Mouse (Mus musculus): ENCODE measurements around the gene Olfr1042. TPM values are rescaled to one million over a fixed set of nuclear protein-coding genes. Genes with fewer than 3 reads are reported as not detected.
"Not testable (repeated sequence)": the region's sequence is repeated elsewhere in the genome, so short reads cannot be mapped to it uniquely, and the experiment has no call there.

Olfr1042 gene
- polyA plus RNA-seq (2015; fragmentation: Nextera tagmentation; extraction: Ambion mirVana): not detected in 2 replicates

GRCm38 (mm10) chr2:86161738-86162137 lies at the start of gene Olfr1042:
Gene Olfr1042, minus strand, starts transcription at chr2:86161838.
- Histone ChIP-seq H3K4me3 (no peak within 1 kb of the TSS), H3K4me2 (no peak within 1 kb of the TSS), H3K9ac (no peak within 1 kb of the TSS), H3K36me3 (no peaks in the 10 kb centered on the region), H3K27ac (no peak within 1 kb of the TSS), H3K27me3 (no peaks in the 10 kb centered on the region), H3K9me3 (no peaks in the 10 kb centered on the region), H3K4me1 (no peaks in the 10 kb centered on the region)
- ATAC-seq (ENCODE audit: borderline replicate concordance, extremely low read depth, low FRiP score, low TSS enrichment): no peak
- 79% methylated on average over 2 of the region's 2 CpGs for WGBS

DNA sequence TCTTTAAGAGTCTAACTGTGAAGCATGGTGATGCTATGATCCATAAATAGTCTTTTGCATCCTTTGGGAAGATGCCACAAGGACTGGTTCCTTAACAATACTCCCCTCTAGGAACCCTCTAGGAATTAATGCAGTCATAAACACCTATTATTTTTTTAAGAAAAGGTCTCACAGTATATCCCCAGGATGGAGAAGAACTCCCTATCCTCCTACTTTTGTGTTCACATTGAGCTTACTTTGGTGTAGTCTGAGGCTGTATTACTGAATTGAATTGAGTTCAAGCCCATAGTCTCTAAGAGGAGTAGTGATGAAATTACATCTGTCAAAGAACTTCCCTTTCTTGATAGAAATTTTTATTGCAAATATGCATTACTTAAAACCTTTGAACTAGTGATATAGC lies 41.3 kb upstream of the Olfr1042 start, which contains the start of gene Olfr1045:
Gene Olfr1045, minus strand, starts transcription at position 101 of the 400 bp plus-strand sequence.
- Histone ChIP-seq H3K4me1 (no peaks in the 10 kb centered on the region), H3K27ac (no peak within 1 kb of the TSS), H3K9me3 (no peaks in the 10 kb centered on the region), H3K4me2 (no peak within 1 kb of the TSS), H3K27me3 (no peaks in the 10 kb centered on the region), H3K4me3 (no peak within 1 kb of the TSS), H3K9ac (no peak within 1 kb of the TSS), H3K36me3 (no peaks in the 10 kb centered on the region)
- ATAC-seq (ENCODE audit: borderline replicate concordance, extremely low read depth, low FRiP score, low TSS enrichment): no peak

GRCm38 (mm10) chr2:86195863-86196262 lies 34.2 kb upstream of the Olfr1042 start:
- no peak for ATAC-seq (ENCODE audit: borderline replicate concordance, extremely low read depth, low FRiP score, low TSS enrichment)
- Histone ChIP-seq H3K27ac (no peak overlapping the region), H3K9me3 (no peaks in the 10 kb centered on the region), H3K36me3 (no peaks in the 10 kb centered on the region), H3K9ac (no peak overlapping the region), H3K4me1 (no peaks in the 10 kb centered on the region), H3K27me3 (no peaks in the 10 kb centered on the region), H3K4me2 (no peak overlapping the region), H3K4me3 (no peak overlapping the region)
- WGBS: 38% methylated on average over 1 of the region's 1 CpGs

DNA sequence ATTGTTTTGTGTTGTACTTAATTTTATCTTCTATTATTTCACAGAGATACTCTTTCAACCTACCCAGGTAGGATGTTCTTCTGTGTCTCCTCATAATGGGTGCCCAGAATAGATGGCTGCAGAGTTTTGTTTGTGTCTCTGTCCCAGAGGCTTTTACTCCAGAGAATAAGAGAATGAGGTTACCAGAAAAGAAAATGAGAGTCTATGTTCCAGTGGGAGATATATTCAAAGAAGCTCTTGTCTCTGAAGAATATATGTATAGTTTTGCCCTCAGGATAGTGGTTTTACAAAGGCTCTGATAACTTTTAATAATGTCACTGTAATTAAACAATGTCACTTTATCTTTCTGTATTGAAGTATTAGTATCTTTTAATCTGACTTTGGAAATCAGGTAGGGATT lies 23.9 kb upstream of the Olfr1042 start, which contains the start of gene Olfr52:
Gene Olfr52, minus strand, starts transcription at position 101 of the 400 bp plus-strand sequence.
- no peak within 1 kb of the TSS for H3K4me2 ChIP-seq
- no peaks in the 10 kb centered on the region for H3K9me3 ChIP-seq
- H3K27ac ChIP-seq: no peak within 1 kb of the TSS
- no peak within 1 kb of the TSS for H3K9ac ChIP-seq
- H3K27me3 ChIP-seq: no peaks in the 10 kb centered on the region
- H3K36me3 ChIP-seq: no peaks in the 10 kb centered on the region
- no peak for ATAC-seq (ENCODE audit: borderline replicate concordance, extremely low read depth, low FRiP score, low TSS enrichment)
- H3K4me3 ChIP-seq: no peak within 1 kb of the TSS
- H3K4me1 ChIP-seq: no peaks in the 10 kb centered on the region

- 87% methylated on average over 3 of the region's 3 CpGs for WGBS
- Histone ChIP-seq H3K4me3 (no peak overlapping the region), H3K4me1 (no peaks in the 10 kb centered on the region), H3K36me3 (no peaks in the 10 kb centered on the region), H3K9ac (no peak overlapping the region), H3K27ac (no peak overlapping the region), H3K4me2 (no peak overlapping the region), H3K27me3 (no peaks in the 10 kb centered on the region), H3K9me3 (no peaks in the 10 kb centered on the region)
- no peak for ATAC-seq (ENCODE audit: borderline replicate concordance, extremely low read depth, low FRiP score, low TSS enrichment)
These were observed 18.3 kb upstream of the Olfr1042 start for GRCm38 (mm10) chr2:86179950-86180349.

GRCm38 (mm10) chr2:86177720-86178119 lies 16.1 kb upstream of the Olfr1042 start, which contains the start of gene Olfr1044:
Gene Olfr1044, minus strand, starts transcription at chr2:86177820.
- Histone ChIP-seq H3K36me3 (no peaks in the 10 kb centered on the region), H3K4me3 (no peak within 1 kb of the TSS), H3K4me1 (no peaks in the 10 kb centered on the region), H3K4me2 (no peak within 1 kb of the TSS), H3K9me3 (no peaks in the 10 kb centered on the region), H3K9ac (no peak within 1 kb of the TSS), H3K27ac (no peak within 1 kb of the TSS), H3K27me3 (no peaks in the 10 kb centered on the region)
- no peak for ATAC-seq (ENCODE audit: borderline replicate concordance, extremely low read depth, low FRiP score, low TSS enrichment)

GRCm38 (mm10) chr2:86175422-86175821 lies 13.8 kb upstream of the Olfr1042 start:
- not testable (repeated sequence) for H3K36me3 ChIP-seq; H3K9ac ChIP-seq; H3K27ac ChIP-seq; H3K9me3 ChIP-seq; H3K27me3 ChIP-seq; H3K4me2 ChIP-seq; H3K4me1 ChIP-seq; H3K4me3 ChIP-seq; ATAC-seq (ENCODE audit: borderline replicate concordance, extremely low read depth, low FRiP score, low TSS enrichment)
- WGBS: 69% methylated on average over 7 of the region's 7 CpGs

GRCm38 (mm10) chr2:86167422-86167821 lies 5.8 kb upstream of the Olfr1042 start, which contains the start of gene Olfr1043:
Gene Olfr1043, minus strand, starts transcription at chr2:86167522.
- no peaks in the 10 kb centered on the region for H3K27me3 ChIP-seq
- no peak within 1 kb of the TSS for H3K9ac ChIP-seq
- H3K9me3 ChIP-seq: no peaks in the 10 kb centered on the region
- no peak within 1 kb of the TSS for H3K4me3 ChIP-seq
- no peak within 1 kb of the TSS for H3K4me2 ChIP-seq
- no peaks in the 10 kb centered on the region for H3K4me1 ChIP-seq
- ATAC-seq (ENCODE audit: borderline replicate concordance, extremely low read depth, low FRiP score, low TSS enrichment): no peak
- H3K27ac ChIP-seq: no peak within 1 kb of the TSS
- WGBS: 81% methylated on average over 2 of the region's 2 CpGs
- H3K36me3 ChIP-seq: no peaks in the 10 kb centered on the region

- ATAC-seq (ENCODE audit: borderline replicate concordance, extremely low read depth, low FRiP score, low TSS enrichment): no peak
- Histone ChIP-seq H3K27me3 (no peaks in the 10 kb centered on the region), H3K4me3 (no peak within 1 kb of the TSS), H3K4me2 (no peak within 1 kb of the TSS), H3K4me1 (no peaks in the 10 kb centered on the region), H3K9ac (no peak within 1 kb of the TSS), H3K9me3 (no peaks in the 10 kb centered on the region), H3K27ac (no peak within 1 kb of the TSS), H3K36me3 (no peaks in the 10 kb centered on the region)
- WGBS: 62% methylated on average over 1 of the region's 1 CpGs
These were observed 15.0 kb downstream of the Olfr1042 start, which contains the start of gene Olfr1040 for GRCm38 (mm10) chr2:86146632-86147031. Gene Olfr1040, minus strand, starts transcription at chr2:86146732.

DNA sequence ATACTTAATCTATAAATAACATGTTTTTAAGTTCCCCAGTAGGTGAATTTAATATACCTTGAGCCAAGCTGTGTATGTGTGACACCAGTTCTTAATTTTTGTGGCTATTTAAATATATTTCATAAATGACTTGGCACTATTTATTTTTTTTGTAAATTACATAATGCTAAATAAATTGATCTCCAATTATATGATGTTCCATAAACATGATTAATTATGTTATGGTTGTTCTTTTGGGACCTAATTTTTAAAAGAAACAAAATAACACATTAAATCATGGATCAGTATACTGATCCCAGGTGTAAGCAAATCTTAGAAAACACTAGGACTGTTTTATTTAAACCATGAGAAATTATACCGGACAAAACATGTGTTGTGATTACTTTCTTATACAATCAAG lies 25.8 kb downstream of the Olfr1042 start, which contains the start of gene Olfr1039:
Gene Olfr1039, minus strand, starts transcription at position 101 of the 400 bp plus-strand sequence.
- Histone ChIP-seq H3K27me3 (no peaks in the 10 kb centered on the region), H3K9ac (no peak within 1 kb of the TSS), H3K27ac (no peak within 1 kb of the TSS), H3K36me3 (no peaks in the 10 kb centered on the region), H3K4me3 (no peak within 1 kb of the TSS), H3K4me2 (no peak within 1 kb of the TSS), H3K4me1 (no peaks in the 10 kb centered on the region), H3K9me3 (no peaks in the 10 kb centered on the region)
- ATAC-seq (ENCODE audit: borderline replicate concordance, extremely low read depth, low FRiP score, low TSS enrichment): no peak
- WGBS: 96% methylated on average over 1 of the region's 1 CpGs

Other genes with a start within 250 kb of the Olfr1042 start
- gene Olfr1025-ps1, start 246.6 kb downstream of the Olfr1042 start, polyA plus RNA-seq (2015; fragmentation: Nextera tagmentation; extraction: Ambion mirVana): not detected in 2 replicates
- not detected in 2 replicates for gene Olfr1026, start 240.3 kb downstream of the Olfr1042 start, polyA plus RNA-seq (2015; fragmentation: Nextera tagmentation; extraction: Ambion mirVana)
- gene Olfr1028, start 211.4 kb downstream of the Olfr1042 start, polyA plus RNA-seq (2015; fragmentation: Nextera tagmentation; extraction: Ambion mirVana): not detected in 2 replicates
- not detected in 2 replicates for gene Olfr1029, start 187.9 kb downstream of the Olfr1042 start, polyA plus RNA-seq (2015; fragmentation: Nextera tagmentation; extraction: Ambion mirVana)
- gene Olfr1030, start 182.6 kb downstream of the Olfr1042 start, polyA plus RNA-seq (2015; fragmentation: Nextera tagmentation; extraction: Ambion mirVana): not detected in 2 replicates
- gene Olfr1031, start 171.5 kb downstream of the Olfr1042 start, polyA plus RNA-seq (2015; fragmentation: Nextera tagmentation; extraction: Ambion mirVana): not detected in 2 replicates
- not detected in 2 replicates for gene Olfr1032, start 156.3 kb downstream of the Olfr1042 start, polyA plus RNA-seq (2015; fragmentation: Nextera tagmentation; extraction: Ambion mirVana)
- gene Olfr1033, start 141.2 kb downstream of the Olfr1042 start, polyA plus RNA-seq (2015; fragmentation: Nextera tagmentation; extraction: Ambion mirVana): 2.3 and 3.1 TPM in 2 replicates
- gene Olfr1034, start 116.0 kb downstream of the Olfr1042 start, polyA plus RNA-seq (2015; fragmentation: Nextera tagmentation; extraction: Ambion mirVana): not detected in 2 replicates
- gene Olfr1036, start 87.8 kb downstream of the Olfr1042 start, polyA plus RNA-seq (2015; fragmentation: Nextera tagmentation; extraction: Ambion mirVana): not detected in 2 replicates
- gene Olfr1037, start 74.5 kb downstream of the Olfr1042 start, polyA plus RNA-seq (2015; fragmentation: Nextera tagmentation; extraction: Ambion mirVana): not detected in 2 replicates
- gene Olfr1039, start 25.9 kb downstream of the Olfr1042 start, polyA plus RNA-seq (2015; fragmentation: Nextera tagmentation; extraction: Ambion mirVana): not detected in 2 replicates
- gene Olfr1040, start 15.1 kb downstream of the Olfr1042 start, polyA plus RNA-seq (2015; fragmentation: Nextera tagmentation; extraction: Ambion mirVana): not detected in 2 replicates
- gene Olfr1043, start 5.7 kb upstream of the Olfr1042 start, polyA plus RNA-seq (2015; fragmentation: Nextera tagmentation; extraction: Ambion mirVana): not detected in 2 replicates
- gene Olfr1044, start 16.0 kb upstream of the Olfr1042 start, polyA plus RNA-seq (2015; fragmentation: Nextera tagmentation; extraction: Ambion mirVana): not detected in 2 replicates
- not detected in 2 replicates for gene Olfr52, start 23.8 kb upstream of the Olfr1042 start, polyA plus RNA-seq (2015; fragmentation: Nextera tagmentation; extraction: Ambion mirVana)
- gene Olfr1045, start 41.2 kb upstream of the Olfr1042 start, polyA plus RNA-seq (2015; fragmentation: Nextera tagmentation; extraction: Ambion mirVana): not detected in 2 replicates
- not detected in 2 replicates for gene Olfr1046, start 57.5 kb upstream of the Olfr1042 start, polyA plus RNA-seq (2015; fragmentation: Nextera tagmentation; extraction: Ambion mirVana)
- not detected in 2 replicates for gene Olfr1047, start 69.6 kb upstream of the Olfr1042 start, polyA plus RNA-seq (2015; fragmentation: Nextera tagmentation; extraction: Ambion mirVana)
- not detected in 2 replicates for gene Olfr1048, start 78.5 kb upstream of the Olfr1042 start, polyA plus RNA-seq (2015; fragmentation: Nextera tagmentation; extraction: Ambion mirVana)
- not detected in 2 replicates for gene Olfr1049, start 96.5 kb upstream of the Olfr1042 start, polyA plus RNA-seq (2015; fragmentation: Nextera tagmentation; extraction: Ambion mirVana)
- gene Olfr1051, start 117.2 kb upstream of the Olfr1042 start, polyA plus RNA-seq (2015; fragmentation: Nextera tagmentation; extraction: Ambion mirVana): not detected in 2 replicates
- not detected in 2 replicates for gene Olfr1052, start 130.6 kb upstream of the Olfr1042 start, polyA plus RNA-seq (2015; fragmentation: Nextera tagmentation; extraction: Ambion mirVana)
- gene Olfr1053, start 153.4 kb upstream of the Olfr1042 start, polyA plus RNA-seq (2015; fragmentation: Nextera tagmentation; extraction: Ambion mirVana): not detected in 2 replicates
- not detected in 2 replicates for gene Olfr1054, start 173.6 kb upstream of the Olfr1042 start, polyA plus RNA-seq (2015; fragmentation: Nextera tagmentation; extraction: Ambion mirVana)
- gene Olfr1055, start 188.4 kb upstream of the Olfr1042 start, polyA plus RNA-seq (2015; fragmentation: Nextera tagmentation; extraction: Ambion mirVana): not detected in 2 replicates
- not detected in 2 replicates for gene Olfr1056, start 200.6 kb upstream of the Olfr1042 start, polyA plus RNA-seq (2015; fragmentation: Nextera tagmentation; extraction: Ambion mirVana)
- not detected in 2 replicates for gene Olfr1057, start 216.6 kb upstream of the Olfr1042 start, polyA plus RNA-seq (2015; fragmentation: Nextera tagmentation; extraction: Ambion mirVana)
- not detected in 2 replicates for gene Olfr1058, start 226.7 kb upstream of the Olfr1042 start, polyA plus RNA-seq (2015; fragmentation: Nextera tagmentation; extraction: Ambion mirVana)